Mouse (Mus musculus) hindbrain, embryonic 10.5 days (tissue): ENCODE measurements around the gene Cbx7. TPM values are rescaled to one million over a fixed set of nuclear protein-coding genes. Genes with fewer than 3 reads are reported as not detected.

Experiments used
- DNase-seq: peaks from one replicate; pipeline ENCODE4 v3.0.0-alpha.2; 2017; ENCODE audit warnings: low spot score
- H3K27ac ChIP-seq: fragments of 300-500 bp; sonication (generic); 2 replicates; pipeline ENCODE4 v1.5.1; 2016; ENCODE audit warnings: mild to moderate bottlenecking, moderate library complexity
- H3K27me3 ChIP-seq: fragments of 300-500 bp; sonication (generic); 2 replicates; pipeline ENCODE4 v1.6.1; 2016; ENCODE audit warnings: mild to moderate bottlenecking; ENCODE audit not compliant: poor library complexity, insufficient read depth, severe bottlenecking
- H3K36me3 ChIP-seq: fragments of 300-500 bp; sonication (generic); 2 replicates; pipeline ENCODE4 v1.6.1; 2016; ENCODE audit warnings: mild to moderate bottlenecking, moderate library complexity
- H3K4me1 ChIP-seq: fragments of 300-500 bp; sonication (generic); replicated peaks from 2 replicates; pipeline ENCODE4 v1.6.1; 2016; ENCODE audit warnings: mild to moderate bottlenecking
- H3K4me3 ChIP-seq: fragments of 300-500 bp; sonication (generic); 2 replicates; pipeline ENCODE4 v1.5.1; 2016; ENCODE audit warnings: mild to moderate bottlenecking, moderate library complexity
- H3K9me3 ChIP-seq: fragments of 300-500 bp; sonication (generic); 2 replicates; pipeline ENCODE4 v1.6.1; 2016; ENCODE audit warnings: mild to moderate bottlenecking, moderate library complexity
- WGBS: fragments of 180-500 bp; shearing (Covaris S2); methylation state at CpG from one replicate; pipeline ENCODE4 v1.1.7; 2016; 5-methylcytosine and 5-hydroxymethylcytosine counted together
- polyA plus RNA-seq: library from polyadenylated mRNA; unstranded; fragments of >200 nt; fragmentation: Nextera tagmentation; extraction: Ambion mirVana; gene quantifications from 2 replicates; pipeline ENCODE4 v1.2.1, GENCODE M21; 2016

The Cbx7 gene
- polyA plus RNA-seq, 1 experiment from 2014 or later: 2.4 TPM

DNA sequence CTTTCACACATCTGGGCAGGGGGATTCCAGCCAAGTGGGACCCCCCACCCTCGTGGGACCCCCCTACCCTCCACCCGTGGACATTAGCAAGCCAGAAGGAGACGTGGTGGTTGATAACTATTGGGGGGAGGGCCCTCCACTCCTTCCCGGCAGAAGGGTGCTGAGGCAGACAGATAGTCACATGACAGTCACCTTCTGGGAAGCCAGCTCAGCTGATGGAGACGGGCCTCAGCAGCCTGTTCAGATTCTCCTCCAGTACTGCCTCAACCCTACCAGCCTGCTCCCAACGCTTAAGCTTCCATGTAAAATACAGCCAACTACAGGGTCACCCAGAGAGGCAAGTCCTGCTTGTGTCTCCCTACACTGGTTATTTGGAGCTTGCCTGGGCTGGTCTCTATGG lies 40.3 kb upstream of the Cbx7 start:
- Histone ChIP-seq H3K36me3 (no peaks in the 10 kb centered on the region), H3K27ac (no peak overlapping the region), H3K27me3 (peaks cover 69% of the 10 kb centered on the region), H3K4me3 (peak overlapping the region; percentile 69), H3K9me3 (no peaks in the 10 kb centered on the region), H3K4me1 (peaks cover 38% of the 10 kb centered on the region)
- DNase-seq: no peak
- 34% methylated on average over 6 of the region's 6 CpGs for WGBS

DNA sequence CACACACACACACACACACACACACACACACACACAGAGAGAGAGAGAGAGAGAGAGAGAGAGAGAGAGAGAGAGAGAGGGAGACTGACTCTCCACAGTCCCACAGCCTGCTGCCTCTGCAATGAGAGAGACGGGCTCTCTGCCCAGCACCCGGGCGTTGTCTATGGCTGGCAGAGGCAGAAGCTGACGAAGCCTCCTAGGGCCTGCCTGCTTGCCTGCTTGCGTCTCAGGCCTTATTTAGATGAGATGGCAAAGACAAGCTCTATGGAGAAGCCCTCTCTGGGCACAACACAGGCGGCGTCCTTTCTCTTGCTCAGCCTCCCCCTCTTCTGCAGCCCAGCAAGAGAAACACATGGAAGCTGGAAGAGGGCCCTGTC lies 39.3 kb upstream of the Cbx7 start:
- H3K27ac ChIP-seq: no peak overlapping the region
- no peaks in the 10 kb centered on the region for H3K36me3 ChIP-seq
- no peak overlapping the region for H3K4me3 ChIP-seq
- peaks cover 69% of the 10 kb centered on the region for H3K27me3 ChIP-seq
- DNase-seq: no peak
- WGBS: 45% methylated on average over 7 of the region's 7 CpGs
- H3K4me1 ChIP-seq: peaks cover 48% of the 10 kb centered on the region
- no peaks in the 10 kb centered on the region for H3K9me3 ChIP-seq

DNA sequence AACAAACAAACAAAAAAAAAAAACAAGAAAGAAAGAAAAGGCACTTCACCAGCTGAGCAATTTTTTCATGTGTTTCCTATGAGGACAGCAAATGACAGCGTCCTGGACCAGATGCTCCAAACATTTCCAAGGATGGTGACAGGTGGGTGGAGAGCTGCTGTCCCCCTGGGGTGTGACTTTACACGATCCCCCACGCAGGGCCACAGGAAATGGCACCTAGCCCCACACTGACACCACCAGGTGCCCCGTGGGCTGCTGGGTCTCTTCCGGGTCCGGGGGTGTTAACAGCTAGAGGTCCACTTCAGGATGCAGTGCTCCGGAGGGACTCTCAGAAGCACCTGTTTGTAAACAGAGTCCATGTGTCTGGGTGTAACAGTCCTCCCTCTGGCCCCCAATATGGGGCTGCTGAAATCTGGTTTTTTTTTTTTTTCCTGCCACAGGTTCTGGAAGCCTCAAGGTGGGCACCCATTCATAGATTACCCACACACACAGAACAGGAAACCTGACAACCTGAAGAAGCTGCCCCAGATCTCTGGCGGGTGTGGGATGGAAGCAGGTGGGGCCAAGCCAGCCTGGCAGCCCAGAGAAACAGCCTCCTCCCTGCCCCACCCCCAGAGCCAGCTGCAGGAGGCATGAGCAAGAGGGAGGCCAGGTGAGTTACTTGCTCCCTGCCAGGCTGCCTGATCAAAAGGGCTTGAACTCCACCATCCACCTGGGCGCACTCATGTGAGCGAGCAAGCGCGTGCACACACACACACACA lies 38.7 kb upstream of the Cbx7 start:
- H3K27me3 ChIP-seq: peaks cover 66% of the 10 kb centered on the region
- peaks cover 48% of the 10 kb centered on the region for H3K4me1 ChIP-seq
- no peak overlapping the region for H3K27ac ChIP-seq
- no peaks in the 10 kb centered on the region for H3K36me3 ChIP-seq
- no peaks in the 10 kb centered on the region for H3K9me3 ChIP-seq
- no peak overlapping the region for H3K4me3 ChIP-seq
- DNase-seq: no peak
- 59% methylated on average over 12 of the region's 12 CpGs for WGBS

DNA sequence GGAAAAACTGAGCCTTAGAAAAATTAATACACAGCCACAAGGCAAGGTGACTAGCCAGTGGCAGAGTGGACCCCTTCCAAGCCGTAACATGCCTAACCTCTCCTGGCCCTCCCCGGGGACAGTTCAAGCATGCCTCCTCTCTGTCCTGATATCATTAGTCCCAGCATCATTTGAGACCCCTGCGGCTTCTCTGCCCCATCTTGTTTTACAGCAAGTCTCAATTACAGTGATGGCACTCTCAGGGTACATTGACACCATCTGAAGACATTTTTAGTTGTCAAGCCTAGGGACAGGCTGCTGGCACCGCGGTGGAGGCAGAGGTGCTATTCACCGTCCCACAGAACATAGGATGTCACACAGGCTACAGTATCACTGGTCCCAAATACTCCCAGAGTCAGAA lies 37.5 kb upstream of the Cbx7 start:
- H3K9me3 ChIP-seq: no peaks in the 10 kb centered on the region
- 90% methylated on average over 6 of the region's 6 CpGs for WGBS

DNA sequence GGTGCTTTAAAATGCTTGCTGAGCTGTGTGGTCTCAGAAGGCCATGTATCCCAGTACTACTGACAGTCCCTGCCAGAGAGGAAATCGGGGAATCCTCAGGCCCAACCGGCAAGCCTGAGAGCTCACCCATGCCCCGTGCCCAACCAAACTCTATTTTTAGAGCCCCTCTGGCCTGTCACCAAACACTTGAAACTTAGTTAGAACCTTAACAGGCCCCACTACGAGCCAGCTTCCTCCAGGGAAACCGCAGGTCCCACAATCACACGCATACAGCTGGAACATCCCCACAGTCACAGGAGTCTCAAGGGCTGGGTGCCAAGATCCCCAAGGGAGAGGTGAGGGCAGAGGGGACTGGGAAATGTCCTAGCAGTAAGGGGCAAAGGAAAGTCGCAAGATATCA lies 35.2 kb upstream of the Cbx7 start:
- Histone ChIP-seq H3K4me3 (no peak overlapping the region), H3K27me3 (peaks cover 42% of the 10 kb centered on the region), H3K4me1 (peaks cover 32% of the 10 kb centered on the region), H3K27ac (no peak overlapping the region), H3K9me3 (no peaks in the 10 kb centered on the region), H3K36me3 (no peaks in the 10 kb centered on the region)
- DNase-seq: no peak
- 86% methylated on average over 7 of the region's 7 CpGs for WGBS

More for the DNA sequence above, 37.5 kb upstream of the Cbx7 start:
- Histone ChIP-seq H3K4me1 (peaks cover 48% of the 10 kb centered on the region), H3K27me3 (peaks cover 61% of the 10 kb centered on the region), H3K4me3 (no peak overlapping the region), H3K27ac (no peak overlapping the region), H3K36me3 (no peaks in the 10 kb centered on the region)
- no peak for DNase-seq

DNA sequence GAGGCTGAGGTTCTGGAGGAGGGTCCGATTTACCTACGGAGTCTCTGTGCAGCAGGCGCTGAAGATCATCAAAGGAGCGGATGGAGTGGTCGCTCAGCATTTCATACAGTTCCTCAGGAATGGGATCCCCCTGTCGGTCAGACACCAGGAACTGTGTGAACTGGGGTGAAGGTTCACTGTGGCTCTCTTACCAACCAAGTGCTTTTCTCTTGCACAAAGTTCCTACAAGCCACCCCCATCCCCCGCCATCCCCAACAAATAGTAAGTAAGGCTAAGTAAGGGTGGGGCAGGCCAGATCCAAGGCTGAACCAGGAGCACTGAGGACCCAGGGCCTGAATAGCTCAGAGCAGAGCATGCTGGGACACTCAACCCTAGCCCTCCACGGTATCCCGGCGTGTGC lies 34.5 kb upstream of the Cbx7 start:
- Histone ChIP-seq H3K4me3 (no peak overlapping the region), H3K36me3 (no peaks in the 10 kb centered on the region), H3K4me1 (peaks cover 38% of the 10 kb centered on the region), H3K27me3 (peaks cover 34% of the 10 kb centered on the region), H3K27ac (peak overlapping the region; percentile 85), H3K9me3 (no peaks in the 10 kb centered on the region)
- 75% methylated on average over 10 of the region's 10 CpGs for WGBS
- DNase-seq: no peak

DNA sequence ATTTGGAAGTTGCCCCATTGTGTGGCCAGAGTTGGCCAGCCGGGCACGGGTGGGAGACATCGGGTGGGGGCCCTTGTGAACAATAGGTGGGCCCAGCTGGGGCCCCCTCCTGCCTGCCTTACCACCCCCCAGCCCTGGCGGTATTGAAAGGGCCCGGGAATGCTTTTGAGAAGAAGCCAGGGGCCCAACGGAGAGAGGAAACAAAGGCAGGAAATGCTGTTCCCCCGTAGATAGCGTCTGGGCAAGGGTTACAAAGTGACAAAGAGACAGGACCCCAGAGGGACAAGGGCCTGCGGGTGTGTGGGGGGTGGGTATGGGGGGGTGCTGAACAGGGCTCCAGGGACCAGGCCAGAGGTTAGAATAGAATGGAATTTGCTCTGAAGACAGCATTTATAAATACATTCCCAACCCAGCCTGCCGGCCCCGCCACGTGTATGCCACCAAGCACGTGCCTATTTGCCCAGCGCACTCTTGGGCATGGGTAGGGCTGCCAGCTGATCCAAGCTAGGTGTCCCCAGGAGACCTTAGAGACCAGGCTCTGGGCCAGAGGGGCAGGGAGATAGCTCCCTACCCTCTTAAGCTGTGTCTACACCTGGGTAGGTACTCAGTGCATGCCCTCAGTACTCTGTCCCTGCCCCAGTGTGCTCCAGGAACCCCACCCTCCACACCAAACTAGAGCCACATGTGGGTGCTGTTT lies 33.9 kb upstream of the Cbx7 start:
- Histone ChIP-seq H3K4me3 (peak overlapping the region; percentile 23; the same call in 1 of the 2 replicates), H3K27ac (peak overlapping the region; percentile 85), H3K4me1 (peaks cover 44% of the 10 kb centered on the region), H3K9me3 (no peaks in the 10 kb centered on the region), H3K36me3 (no peaks in the 10 kb centered on the region), H3K27me3 (peaks cover 28% of the 10 kb centered on the region)
- peak; percentile 40 for DNase-seq
- WGBS: 29% methylated on average over 14 of the region's 14 CpGs

DNA sequence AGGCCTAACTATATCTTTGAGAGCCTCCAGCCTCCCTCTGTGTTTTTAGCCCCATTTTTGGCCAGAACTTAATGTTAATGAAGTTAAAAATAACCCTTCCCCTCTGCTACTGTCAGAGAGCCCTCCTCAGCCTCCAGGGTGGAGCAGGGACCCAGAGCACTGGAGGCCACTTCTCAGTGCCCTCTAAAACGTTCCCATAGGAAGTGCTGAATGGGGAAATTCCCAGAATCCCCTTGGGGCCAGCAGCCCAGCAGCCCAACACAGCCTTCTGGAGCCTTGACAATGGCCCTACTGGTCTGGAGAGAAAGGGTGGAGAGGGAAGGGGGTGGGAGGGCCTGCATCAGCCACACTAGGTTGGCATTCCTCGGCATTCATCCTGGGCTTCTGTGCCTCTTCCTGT lies 32.7 kb upstream of the Cbx7 start:
- Histone ChIP-seq H3K4me1 (peaks cover 44% of the 10 kb centered on the region), H3K4me3 (no peak overlapping the region), H3K27ac (peak overlapping the region; percentile 85; the same call in 1 of the 2 replicates), H3K9me3 (no peaks in the 10 kb centered on the region), H3K36me3 (no peaks in the 10 kb centered on the region), H3K27me3 (peaks cover 23% of the 10 kb centered on the region; the same call in 1 of the 2 replicates)
- DNase-seq: no peak
- WGBS: 39% methylated on average over 2 of the region's 2 CpGs

DNA sequence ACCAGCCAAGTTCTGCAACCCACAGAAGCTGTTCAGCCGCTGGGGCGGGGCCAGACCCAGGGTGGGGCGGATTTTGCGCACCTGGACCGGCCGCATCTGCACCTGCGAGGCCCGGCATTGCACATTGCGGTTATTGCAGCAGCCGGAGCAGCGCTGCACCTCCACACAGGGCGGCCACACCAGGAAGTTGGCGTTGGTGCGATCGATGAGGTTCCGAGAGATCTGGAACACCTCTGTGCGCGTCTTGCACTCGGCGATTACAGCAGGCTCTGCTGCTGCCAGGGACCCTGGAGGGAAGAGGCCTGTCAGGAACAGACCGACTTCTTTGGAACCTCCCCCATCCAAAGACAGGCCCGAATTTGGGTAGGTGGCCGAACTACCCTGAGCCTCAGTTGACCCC lies 30.7 kb upstream of the Cbx7 start:
- Histone ChIP-seq H3K27ac (no peak overlapping the region), H3K27me3 (peaks cover 23% of the 10 kb centered on the region; the same call in 1 of the 2 replicates), H3K36me3 (no peaks in the 10 kb centered on the region), H3K4me3 (no peak overlapping the region), H3K9me3 (no peaks in the 10 kb centered on the region), H3K4me1 (peaks cover 49% of the 10 kb centered on the region)
- DNase-seq: no peak
- 91% methylated on average over 23 of the region's 23 CpGs for WGBS

DNA sequence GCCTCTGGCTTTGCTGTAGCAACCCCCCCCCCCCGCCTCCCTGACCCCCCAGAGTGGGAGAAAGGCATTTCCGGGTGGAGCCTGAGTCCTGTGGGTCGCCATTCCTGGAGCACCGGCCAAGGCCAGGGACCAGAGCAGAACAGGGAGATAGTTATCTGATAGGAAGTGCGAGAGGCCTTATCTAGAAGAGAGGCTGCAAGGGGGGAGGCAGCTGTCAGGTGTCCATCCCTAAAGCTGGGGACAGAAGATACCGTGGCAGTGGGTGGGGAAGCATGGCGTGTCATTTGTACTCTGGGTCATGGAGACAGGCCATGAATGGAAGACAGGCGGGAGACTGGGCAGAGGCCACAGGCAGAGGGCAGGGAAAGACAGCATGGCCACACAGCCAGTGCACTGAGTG lies 29.8 kb upstream of the Cbx7 start:
- WGBS: 42% methylated on average over 8 of the region's 8 CpGs
- Histone ChIP-seq H3K4me1 (peaks cover 43% of the 10 kb centered on the region), H3K4me3 (no peak overlapping the region), H3K27me3 (peaks cover 18% of the 10 kb centered on the region; the same call in 1 of the 2 replicates), H3K9me3 (no peaks in the 10 kb centered on the region), H3K27ac (peak overlapping the region; percentile 25; the same call in 1 of the 2 replicates), H3K36me3 (no peaks in the 10 kb centered on the region)
- no peak for DNase-seq

DNA sequence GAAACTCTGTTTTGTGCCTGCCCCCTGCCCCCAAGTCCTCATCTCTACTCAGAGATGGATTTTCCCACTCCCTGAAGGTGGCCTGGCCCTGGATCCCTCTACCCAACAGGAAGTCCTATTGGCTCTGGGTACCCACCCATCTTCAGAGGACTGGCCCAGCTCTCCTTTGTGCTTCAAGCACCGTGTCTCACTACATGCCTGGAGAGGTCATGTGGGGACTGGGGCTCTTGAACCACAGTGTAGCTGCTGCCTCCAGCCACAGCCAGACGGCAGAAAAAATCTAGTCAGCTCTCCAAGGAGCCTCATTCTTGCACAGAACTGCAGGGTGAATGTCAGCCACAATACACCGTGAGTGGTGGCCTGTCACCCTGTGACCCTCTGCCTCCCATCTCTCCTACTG lies 27.1 kb upstream of the Cbx7 start:
- DNase-seq: no peak
- no peaks in the 10 kb centered on the region for H3K36me3 ChIP-seq
- peaks cover 18% of the 10 kb centered on the region for H3K4me1 ChIP-seq
- no peak overlapping the region for H3K27ac ChIP-seq
- H3K4me3 ChIP-seq: no peak overlapping the region
- 54% methylated on average over 3 of the region's 3 CpGs for WGBS
- no peaks in the 10 kb centered on the region for H3K9me3 ChIP-seq
- H3K27me3 ChIP-seq: peaks cover 3% of the 10 kb centered on the region; the same call in 1 of the 2 replicates

DNA sequence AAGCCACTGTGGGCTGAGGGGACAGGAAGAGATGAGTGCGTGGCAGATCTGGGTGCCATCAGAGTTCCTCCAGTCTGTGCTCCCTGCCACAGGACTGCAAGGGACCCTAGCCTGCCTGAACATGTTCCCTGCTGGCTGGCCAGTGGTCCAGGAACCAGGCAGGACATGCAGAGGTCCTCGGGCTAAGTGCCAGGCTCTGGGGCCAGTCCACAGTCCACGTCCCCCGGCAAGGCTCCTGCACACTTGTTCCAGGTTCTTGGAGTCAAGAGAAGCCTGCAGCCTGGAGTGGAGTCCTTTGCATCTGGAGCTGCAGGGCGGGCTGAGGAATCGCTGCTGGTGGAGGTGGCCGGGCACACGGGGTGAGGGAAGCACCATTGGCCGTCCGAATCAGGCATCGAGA lies 25.9 kb upstream of the Cbx7 start:
- H3K27ac ChIP-seq: no peak overlapping the region
- H3K9me3 ChIP-seq: no peaks in the 10 kb centered on the region
- H3K4me1 ChIP-seq: peaks cover 18% of the 10 kb centered on the region
- no peak for DNase-seq
- WGBS: 92% methylated on average over 11 of the region's 11 CpGs
- H3K27me3 ChIP-seq: peaks cover 3% of the 10 kb centered on the region; the same call in 1 of the 2 replicates
- H3K4me3 ChIP-seq: no peak overlapping the region
- H3K36me3 ChIP-seq: no peaks in the 10 kb centered on the region

DNA sequence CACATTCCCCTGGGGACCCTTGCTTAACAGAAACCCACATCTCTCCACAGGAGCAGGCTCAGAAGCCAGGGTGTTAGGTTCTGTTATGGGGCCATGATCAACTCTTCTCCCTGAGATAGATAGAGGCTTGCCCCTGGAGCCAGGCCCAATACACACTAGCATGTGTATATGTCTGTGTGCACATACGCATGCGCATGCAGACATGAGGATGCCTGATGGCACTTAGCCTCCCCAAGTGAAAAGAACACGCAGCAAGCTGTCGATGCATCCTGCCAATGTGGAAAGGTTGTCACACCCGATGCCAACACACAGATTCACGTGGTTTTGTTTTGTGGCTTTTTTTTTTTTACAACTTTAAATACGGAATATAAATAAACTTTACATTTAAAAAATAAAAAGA lies 24.6 kb upstream of the Cbx7 start:
- WGBS: 96% methylated on average over 7 of the region's 7 CpGs
- Histone ChIP-seq H3K36me3 (no peaks in the 10 kb centered on the region), H3K9me3 (no peaks in the 10 kb centered on the region), H3K4me3 (no peak overlapping the region), H3K27me3 (no peaks in the 10 kb centered on the region), H3K4me1 (peaks cover 12% of the 10 kb centered on the region), H3K27ac (no peak overlapping the region)
- no peak for DNase-seq
